Mouse (Mus musculus) kidney, embryonic 15.5 days (tissue): ENCODE results near the gene Eef1akmt2. TPM values are rescaled to one million over a fixed set of nuclear protein-coding genes. Genes with fewer than 3 reads are reported as not detected.
A peak's percentile ranks its signal among the peaks of the same experiment; 100 is the strongest.

ENCODE experiments used
- ATAC-seq: fragments of 200-750 bp; cut with Nextera tagmentation; replicated peaks from 2 replicates; pipeline ENCODE4 v1.8.0; 2017; ENCODE audit warnings: moderate TSS enrichment; ENCODE audit not compliant: low FRiP score
- H3K27ac ChIP-seq: fragments of 300-500 bp; sonication (generic); 2 replicates; pipeline ENCODE4 v1.5.1; 2015; ENCODE audit warnings: mild to moderate bottlenecking, inconsistent platforms
- H3K27me3 ChIP-seq: fragments of 300-500 bp; sonication (generic); 2 replicates; pipeline ENCODE4 v1.6.1; 2015; ENCODE audit warnings: inconsistent platforms
- H3K36me3 ChIP-seq: fragments of 300-500 bp; sonication (generic); 2 replicates; pipeline ENCODE4 v1.6.1; 2015; ENCODE audit warnings: inconsistent platforms
- H3K4me1 ChIP-seq: fragments of 300-500 bp; sonication (generic); 2 replicates; pipeline ENCODE4 v1.6.1; 2015; ENCODE audit warnings: inconsistent platforms
- H3K4me2 ChIP-seq: fragments of 300-500 bp; sonication (generic); 2 replicates; pipeline ENCODE4 v1.6.1; 2015; ENCODE audit warnings: moderate library complexity, mild to moderate bottlenecking, inconsistent platforms
- H3K4me3 ChIP-seq: fragments of 300-500 bp; sonication (generic); replicated peaks from 2 replicates; pipeline ENCODE4 v1.5.1; 2015; ENCODE audit warnings: mild to moderate bottlenecking, inconsistent platforms
- H3K9ac ChIP-seq: fragments of 300-500 bp; sonication (generic); 2 replicates; pipeline ENCODE4 v1.6.1; 2015; ENCODE audit warnings: mild to moderate bottlenecking, inconsistent platforms
- H3K9me3 ChIP-seq: fragments of 300-500 bp; sonication (generic); replicated peaks from 2 replicates; pipeline ENCODE4 v1.6.1; 2016; ENCODE audit warnings: inconsistent platforms
- WGBS: fragments of 180-500 bp; shearing (Covaris S2); methylation state at CpG from one replicate; pipeline ENCODE4 v1.1.7; 2015; ENCODE audit warnings: mixed read lengths; 5-methylcytosine and 5-hydroxymethylcytosine counted together
- polyA plus RNA-seq: library from polyadenylated mRNA; unstranded; fragments of >200 nt; fragmentation: Nextera tagmentation; extraction: Ambion mirVana; gene quantifications from 2 replicates; pipeline ENCODE4 v1.2.1, GENCODE M21; 2015

Gene Eef1akmt2
- polyA plus RNA-seq, 1 experiment from 2014 or later: 67.9 TPM

DNA sequence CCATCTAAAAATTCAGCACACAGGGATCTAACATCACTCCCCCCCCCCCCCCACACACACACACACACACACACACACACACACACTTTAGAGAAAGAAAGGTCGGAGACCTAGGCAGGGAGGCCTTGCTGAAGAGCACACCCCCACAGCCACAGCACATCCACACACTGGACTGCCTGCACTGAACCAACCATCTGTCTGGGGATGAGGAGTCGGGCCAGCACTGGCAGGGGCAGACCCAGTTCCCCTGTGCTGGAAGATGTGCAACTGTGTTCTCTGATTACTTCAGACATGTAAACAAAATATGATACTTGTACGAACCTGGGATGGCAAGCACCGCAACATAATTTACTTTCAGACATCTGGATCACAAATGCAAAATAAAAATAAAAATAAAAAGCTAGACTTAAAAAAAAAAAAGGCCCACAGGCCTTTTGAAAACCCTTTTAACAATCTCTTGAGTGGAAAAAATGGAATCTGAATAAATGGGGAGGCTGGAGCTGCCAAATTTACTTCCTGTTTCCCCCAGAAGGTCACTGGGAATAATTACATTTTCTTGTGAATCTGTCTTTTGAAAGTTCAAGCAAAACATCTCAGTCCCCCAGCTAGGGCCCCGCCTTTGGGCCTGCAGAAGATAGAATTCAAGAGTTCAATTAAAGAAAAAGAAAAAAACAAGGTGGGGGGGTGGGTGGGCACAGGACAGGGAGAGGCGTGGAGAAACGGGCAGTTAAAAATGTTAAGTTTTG, 44.2 kb downstream of the Eef1akmt2 start:
- Histone ChIP-seq H3K4me3 (no peak overlapping the region), H3K27ac (peak overlapping the region; percentile 95), H3K4me1 (peaks cover 86% of the 10 kb centered on the region), H3K36me3 (no peaks in the 10 kb centered on the region), H3K4me2 (0 out of 2 replicates have a peak overlapping the region, but pooled peaks have one; percentile 48), H3K9ac (no peak overlapping the region), H3K27me3 (no peaks in the 10 kb centered on the region), H3K9me3 (no peaks in the 10 kb centered on the region)
- 31% methylated on average over 7 of the region's 7 CpGs for WGBS
- ATAC-seq: no peak

DNA sequence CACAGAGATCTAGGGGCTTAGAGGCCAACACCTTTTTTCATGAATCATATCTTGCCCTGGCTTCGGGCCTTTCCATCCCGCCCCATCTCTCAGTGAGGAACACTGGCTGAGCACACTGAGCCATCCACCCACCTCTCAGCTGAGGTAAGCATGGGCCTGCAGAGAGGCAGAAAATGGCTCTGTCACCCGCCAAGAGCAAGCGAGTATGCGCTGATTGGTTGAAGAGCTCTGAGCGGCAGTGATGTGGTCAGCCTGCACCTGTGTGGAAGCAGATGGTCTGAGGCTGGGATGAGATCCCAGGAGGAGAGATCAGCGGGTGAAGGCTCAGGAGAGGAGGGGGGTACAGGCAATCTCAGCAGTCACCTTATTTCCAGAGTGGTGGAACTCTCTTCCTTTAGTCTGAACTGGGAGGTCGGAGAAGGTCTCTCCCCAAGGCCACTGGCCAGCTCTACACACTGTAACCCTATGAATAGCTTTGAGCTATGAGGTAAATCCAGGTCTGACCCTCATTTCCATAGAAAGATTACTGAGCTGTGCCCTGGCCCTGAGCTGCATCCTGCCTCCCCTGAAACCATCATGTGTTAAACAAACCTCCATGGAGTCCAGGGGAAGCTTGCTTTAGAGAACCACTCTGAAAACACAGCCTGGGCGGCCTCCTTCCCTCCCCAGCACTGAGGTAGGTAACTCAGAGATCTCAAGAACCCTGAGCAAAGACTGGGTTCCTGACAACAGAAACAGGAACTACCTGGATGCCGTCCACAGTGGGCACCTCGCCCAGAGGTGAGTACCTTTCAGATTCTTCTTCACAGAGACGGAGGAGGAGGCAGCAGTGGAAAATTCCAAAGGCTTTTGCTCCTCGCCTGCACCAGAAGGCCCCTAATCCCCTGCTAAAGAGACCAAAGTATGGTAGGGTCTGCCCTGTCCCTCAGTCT, 45.3 kb downstream of the Eef1akmt2 start:
- WGBS: 72% methylated on average over 13 of the region's 13 CpGs
- Histone ChIP-seq H3K9me3 (no peaks in the 10 kb centered on the region), H3K4me3 (no peak overlapping the region), H3K4me1 (peaks cover 93% of the 10 kb centered on the region), H3K36me3 (no peaks in the 10 kb centered on the region), H3K9ac (0 out of 2 replicates have a peak overlapping the region, but pooled peaks have one; percentile 7), H3K4me2 (no peak overlapping the region), H3K27ac (peak overlapping the region; percentile 95), H3K27me3 (no peaks in the 10 kb centered on the region)
- ATAC-seq: no peak

DNA sequence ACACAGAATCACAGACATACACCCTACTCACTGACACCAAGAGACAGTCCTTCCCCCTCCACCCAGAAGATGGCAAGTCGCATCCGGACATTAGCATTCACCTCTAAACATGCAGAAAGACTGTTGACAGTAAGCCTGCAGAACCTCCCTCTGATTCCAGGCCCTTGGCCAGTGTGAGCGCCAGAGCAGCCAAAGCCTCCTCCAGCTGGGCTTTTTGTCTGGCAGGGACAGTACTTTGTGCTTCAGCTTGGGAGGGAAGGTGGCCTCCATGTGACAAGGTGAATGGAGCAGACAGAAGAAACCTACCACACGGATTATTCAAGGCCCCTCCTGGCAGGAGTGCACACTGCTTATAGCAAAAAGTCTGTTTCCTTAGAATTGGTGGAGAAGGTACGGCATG, 46.2 kb downstream of the Eef1akmt2 start:
- Histone ChIP-seq H3K4me2 (no peak overlapping the region), H3K4me3 (no peak overlapping the region), H3K27ac (0 out of 2 replicates have a peak overlapping the region, but pooled peaks have one; percentile 95), H3K4me1 (peaks cover 92% of the 10 kb centered on the region), H3K36me3 (no peaks in the 10 kb centered on the region), H3K9ac (no peak overlapping the region), H3K27me3 (no peaks in the 10 kb centered on the region), H3K9me3 (no peaks in the 10 kb centered on the region)
- WGBS: 79% methylated on average over 5 of the region's 5 CpGs
- no peak for ATAC-seq

DNA sequence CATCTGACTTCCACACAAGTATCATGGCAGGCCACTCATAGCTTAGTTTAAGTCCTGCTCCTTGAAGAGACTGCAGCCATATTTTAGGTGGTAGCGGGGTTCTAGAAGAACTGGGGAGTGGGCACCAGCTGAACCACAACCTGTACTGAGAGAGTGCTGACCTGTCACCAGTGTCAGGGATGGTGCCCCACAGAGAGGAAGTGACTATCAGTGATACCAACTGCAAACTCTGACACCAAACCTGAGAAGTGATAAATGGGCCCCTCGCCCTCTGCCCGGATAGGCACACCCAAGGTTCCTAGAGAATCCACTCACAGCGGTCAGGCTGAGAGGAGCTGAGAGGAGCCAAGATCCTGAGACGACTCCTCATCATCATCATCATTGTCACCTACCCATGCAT, 47.5 kb downstream of the Eef1akmt2 start:
- no peaks in the 10 kb centered on the region for H3K36me3 ChIP-seq

DNA sequence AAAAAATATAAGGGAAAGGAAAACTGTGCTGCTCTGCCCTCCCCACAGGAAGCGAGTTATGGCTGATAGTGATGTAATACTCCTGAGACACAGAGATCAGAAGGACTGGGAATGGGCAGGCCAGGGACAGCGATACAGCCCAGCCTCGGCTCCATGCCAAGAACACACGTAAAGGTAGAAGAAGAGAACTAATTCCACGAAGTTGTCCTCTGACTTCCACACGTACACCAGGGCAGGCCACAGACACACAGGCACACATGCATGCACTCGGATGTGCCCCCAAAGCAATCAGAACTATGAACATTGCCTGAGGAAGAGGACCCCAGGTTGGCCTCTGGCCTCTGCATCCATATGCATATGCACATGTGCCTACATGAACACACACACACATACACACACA, 48.0 kb downstream of the Eef1akmt2 start:
- Histone ChIP-seq H3K36me3 (no peaks in the 10 kb centered on the region), H3K4me1 (peaks cover 91% of the 10 kb centered on the region)
- WGBS: 63% methylated on average over 7 of the region's 7 CpGs

More for the DNA sequence above, 47.5 kb downstream of the Eef1akmt2 start:
- peaks cover 91% of the 10 kb centered on the region for H3K4me1 ChIP-seq
- no peak overlapping the region for H3K4me2 ChIP-seq
- H3K27ac ChIP-seq: 0 out of 2 replicates have a peak overlapping the region, but pooled peaks have one; percentile 56
- ATAC-seq: no peak
- WGBS: 83% methylated on average over 5 of the region's 5 CpGs
- H3K27me3 ChIP-seq: no peaks in the 10 kb centered on the region
- no peak overlapping the region for H3K9ac ChIP-seq
- no peaks in the 10 kb centered on the region for H3K9me3 ChIP-seq
- no peak overlapping the region for H3K4me3 ChIP-seq

DNA sequence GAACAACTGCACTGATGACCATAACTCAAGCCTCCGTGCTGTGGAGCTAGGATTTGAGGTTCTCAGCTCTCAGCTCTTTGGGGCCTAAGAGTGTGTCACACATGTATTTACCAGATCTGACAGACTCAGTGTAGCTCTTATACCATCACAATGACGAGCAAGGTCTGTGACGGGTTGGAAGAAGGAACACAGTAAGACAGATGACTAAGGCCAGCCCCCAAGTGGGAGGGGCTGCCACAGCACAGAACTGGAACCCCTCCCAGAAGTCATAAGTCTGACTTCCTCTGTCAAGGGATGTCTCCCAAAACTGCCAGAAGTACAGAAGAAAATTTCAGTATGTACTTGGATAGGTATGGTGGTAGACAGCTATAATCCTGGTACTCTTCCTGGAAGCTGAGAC, 48.5 kb downstream of the Eef1akmt2 start:
- H3K4me2 ChIP-seq: no peak overlapping the region
- no peaks in the 10 kb centered on the region for H3K36me3 ChIP-seq
- H3K9ac ChIP-seq: no peak overlapping the region
- ATAC-seq: no peak
- H3K9me3 ChIP-seq: no peaks in the 10 kb centered on the region
- peak overlapping the region; percentile 56 for H3K27ac ChIP-seq
- no peaks in the 10 kb centered on the region for H3K27me3 ChIP-seq
- WGBS: 57% methylated on average over 3 of the region's 3 CpGs
- peaks cover 91% of the 10 kb centered on the region for H3K4me1 ChIP-seq
- H3K4me3 ChIP-seq: no peak overlapping the region

More for the DNA sequence above, 48.0 kb downstream of the Eef1akmt2 start:
- no peak overlapping the region for H3K4me3 ChIP-seq
- no peaks in the 10 kb centered on the region for H3K27me3 ChIP-seq
- no peak overlapping the region for H3K9ac ChIP-seq
- H3K27ac ChIP-seq: peak overlapping the region; percentile 56; the same call in 1 of the 2 replicates
- H3K4me2 ChIP-seq: no peak overlapping the region
- no peak for ATAC-seq
- no peaks in the 10 kb centered on the region for H3K9me3 ChIP-seq

DNA sequence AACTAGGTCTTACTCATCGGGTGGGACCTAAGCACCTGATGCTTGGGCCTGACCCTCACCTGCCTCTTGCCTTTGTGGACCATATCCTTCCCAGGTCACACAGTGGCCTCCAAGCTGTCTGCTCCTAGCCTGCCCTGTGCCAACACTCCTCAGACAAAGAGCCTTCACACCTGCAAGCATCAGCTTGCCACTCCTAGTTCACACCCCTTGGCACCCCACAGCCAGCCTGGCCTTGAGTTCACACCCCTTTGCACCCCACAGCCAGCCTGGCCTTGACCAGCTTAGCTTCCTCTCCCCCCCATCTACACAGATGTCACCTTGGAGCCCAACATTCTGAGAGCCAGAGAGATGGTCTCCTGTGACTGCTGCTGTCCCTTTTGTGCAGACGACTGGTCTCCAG, 49.1 kb downstream of the Eef1akmt2 start:
- Histone ChIP-seq H3K27ac (no peak overlapping the region), H3K9ac (no peak overlapping the region), H3K4me2 (no peak overlapping the region), H3K36me3 (no peaks in the 10 kb centered on the region), H3K27me3 (no peaks in the 10 kb centered on the region), H3K4me3 (no peak overlapping the region), H3K4me1 (peaks cover 85% of the 10 kb centered on the region), H3K9me3 (no peaks in the 10 kb centered on the region)
- WGBS: 82% methylated on average over 2 of the region's 2 CpGs
- ATAC-seq: no peak

DNA sequence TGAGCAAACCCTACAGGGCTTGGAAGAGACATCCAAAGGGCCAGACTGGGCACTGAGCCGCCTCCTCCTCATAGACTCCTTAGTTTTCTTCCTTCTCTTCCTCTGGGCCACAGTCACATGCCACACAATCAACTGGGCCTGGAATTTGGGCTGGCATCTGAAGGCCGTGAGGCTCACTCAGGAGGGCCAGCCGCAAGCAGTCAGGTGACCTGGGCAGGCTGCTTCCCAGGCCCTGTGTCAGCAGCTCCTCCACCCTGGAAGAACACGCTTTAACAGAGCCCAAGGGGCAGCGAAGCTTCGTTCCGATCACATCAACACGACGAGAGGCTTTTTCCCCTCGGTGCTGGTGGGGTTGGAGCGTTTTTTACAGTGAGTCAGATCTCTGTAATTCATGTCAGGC, 49.8 kb downstream of the Eef1akmt2 start:
- Histone ChIP-seq H3K36me3 (no peaks in the 10 kb centered on the region), H3K9me3 (no peaks in the 10 kb centered on the region), H3K4me3 (no peak overlapping the region), H3K4me1 (peaks cover 78% of the 10 kb centered on the region), H3K4me2 (no peak overlapping the region), H3K9ac (no peak overlapping the region), H3K27me3 (no peaks in the 10 kb centered on the region), H3K27ac (peak overlapping the region; percentile 39; the same call in 1 of the 2 replicates)
- no peak for ATAC-seq
- WGBS: 81% methylated on average over 11 of the region's 11 CpGs

DNA sequence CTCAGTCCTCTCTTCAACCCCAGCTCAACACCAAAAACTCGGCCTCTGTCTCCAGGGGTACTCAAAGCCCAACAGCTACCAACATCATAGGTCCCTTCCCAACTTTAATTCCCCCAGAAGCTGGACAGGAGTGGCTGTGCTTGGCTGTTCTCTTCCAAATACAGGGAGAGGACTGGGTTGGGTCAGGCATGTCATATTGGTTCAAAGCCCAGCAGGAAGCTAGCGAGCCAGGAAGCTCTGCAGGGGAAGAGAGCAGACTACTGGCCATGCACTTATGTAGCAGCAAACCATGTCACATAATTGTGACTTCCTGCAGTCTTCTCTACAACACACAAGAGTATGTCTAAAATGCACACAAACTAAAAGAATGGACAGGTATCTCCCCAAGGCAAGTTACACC, 50.4 kb downstream of the Eef1akmt2 start:
- H3K4me2 ChIP-seq: no peak overlapping the region
- no peak overlapping the region for H3K9ac ChIP-seq
- H3K9me3 ChIP-seq: no peaks in the 10 kb centered on the region
- H3K4me3 ChIP-seq: no peak overlapping the region
- ATAC-seq: no peak
- H3K36me3 ChIP-seq: no peaks in the 10 kb centered on the region
- H3K27ac ChIP-seq: no peak overlapping the region; the same call in 1 of the 2 replicates
- 72% methylated on average over 2 of the region's 2 CpGs for WGBS
- peaks cover 72% of the 10 kb centered on the region for H3K4me1 ChIP-seq
- no peaks in the 10 kb centered on the region for H3K27me3 ChIP-seq

DNA sequence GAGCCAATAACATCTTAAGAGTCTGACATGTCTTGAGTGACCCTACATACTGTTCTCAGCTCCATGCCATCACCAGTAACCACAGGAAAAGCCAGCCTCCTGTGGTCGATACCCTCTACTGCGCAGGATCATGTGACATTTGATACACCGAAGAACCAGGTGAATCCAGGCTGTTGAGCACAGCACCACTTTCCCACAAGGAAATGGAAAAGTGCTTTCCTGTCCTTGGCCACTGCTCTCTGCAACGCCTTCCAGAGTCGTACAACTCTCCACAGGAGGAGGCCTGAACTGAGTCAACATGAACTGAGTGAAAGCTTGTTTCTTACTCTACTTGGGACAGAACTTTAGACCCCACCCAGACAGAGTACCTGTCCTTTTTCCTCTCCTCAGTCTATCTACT, 51.0 kb downstream of the Eef1akmt2 start:
- Histone ChIP-seq H3K4me1 (peaks cover 67% of the 10 kb centered on the region), H3K27ac (peak overlapping the region; percentile 72; the same call in 1 of the 2 replicates)
- WGBS: 82% methylated on average over 5 of the region's 5 CpGs

DNA sequence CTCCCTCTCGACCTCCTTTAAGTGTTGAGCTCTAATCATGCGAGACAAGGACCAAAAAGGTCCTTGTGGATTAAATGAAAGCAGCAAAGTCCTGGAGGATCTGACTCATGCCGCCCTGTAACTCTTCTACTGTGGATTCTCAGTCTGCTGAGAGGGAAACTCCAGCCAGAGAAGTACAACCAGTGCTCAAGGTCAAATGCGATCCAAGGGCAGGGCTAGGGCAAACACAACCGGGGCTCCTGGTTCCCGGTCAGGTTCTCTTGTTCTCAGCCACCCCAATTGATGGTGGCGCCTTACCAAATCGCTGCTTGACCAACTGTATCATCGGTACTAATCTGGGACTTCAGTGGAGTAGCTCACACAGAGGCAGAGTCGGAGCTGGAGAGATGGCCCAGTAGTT, 51.6 kb downstream of the Eef1akmt2 start:
- Histone ChIP-seq H3K4me1 (peaks cover 62% of the 10 kb centered on the region), H3K9me3 (no peaks in the 10 kb centered on the region), H3K36me3 (0 out of 2 replicates have a peak, but pooled peaks cover 4% of the 10 kb centered on the region), H3K9ac (no peak overlapping the region), H3K27me3 (no peaks in the 10 kb centered on the region), H3K4me3 (no peak overlapping the region), H3K4me2 (no peak overlapping the region), H3K27ac (peak overlapping the region; percentile 72)
- 71% methylated on average over 10 of the region's 10 CpGs for WGBS
- ATAC-seq: no peak

More for the DNA sequence above, 51.0 kb downstream of the Eef1akmt2 start:
- H3K4me2 ChIP-seq: no peak overlapping the region
- H3K9me3 ChIP-seq: no peaks in the 10 kb centered on the region
- no peaks in the 10 kb centered on the region for H3K27me3 ChIP-seq
- H3K36me3 ChIP-seq: no peaks in the 10 kb centered on the region
- no peak overlapping the region for H3K4me3 ChIP-seq
- H3K9ac ChIP-seq: no peak overlapping the region
- ATAC-seq: no peak
